Mouse (Mus musculus) inflammation-experienced regulatory T-cells (primary cell): ENCODE results near the gene BC051142. TPM values are rescaled to one million over a fixed set of nuclear protein-coding genes. Genes with fewer than 3 reads are reported as not detected.

Source experiments
- polyA plus RNA-seq, 2 experiments: library from polyadenylated mRNA; unstranded; fragments of 100-300 nt; shearing (Covaris generic); gene quantifications; one replicate each; pipeline ENCODE4 v1.2.1; 2017

The BC051142 gene
- polyA plus RNA-seq: 1 to 10 TPM in 1 of 2 experiments, under 1 TPM in 1; 0.71 to 1.6 TPM

DNA sequence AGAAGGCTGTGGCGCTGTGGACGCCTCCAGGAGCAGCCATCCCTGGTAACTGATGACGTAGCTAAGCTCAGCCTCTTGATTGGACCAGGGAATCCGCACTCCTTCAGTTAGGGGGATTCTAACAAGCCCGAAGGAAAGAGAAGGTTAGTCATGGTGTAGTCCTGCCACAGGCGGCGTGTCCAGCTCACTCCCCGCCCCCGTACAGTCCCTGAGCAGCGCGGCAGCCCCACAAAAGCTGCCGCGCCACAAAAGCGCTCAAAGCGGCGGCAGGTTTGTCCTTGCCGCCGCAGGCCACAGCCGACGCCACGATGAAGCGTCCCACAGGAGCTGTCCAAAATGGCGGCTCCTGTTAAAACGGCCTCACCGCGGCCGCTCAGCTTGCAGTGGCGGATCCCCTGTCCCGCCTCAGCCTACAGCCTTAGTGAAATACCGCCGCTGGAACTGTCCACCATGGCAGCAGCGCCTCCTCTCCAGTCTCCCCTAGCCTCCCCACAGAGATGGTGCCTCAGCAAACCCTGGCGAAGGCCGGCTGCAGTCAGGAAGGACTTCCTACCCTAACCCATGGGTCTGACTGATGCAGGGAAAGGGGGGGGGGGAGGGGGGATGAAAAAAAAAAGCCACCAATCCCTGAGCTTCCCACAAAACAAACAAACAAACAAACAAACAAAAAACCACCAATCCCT lies at the start of gene BC051142:
Gene BC051142 (plus strand): TSS at position 110 of the 683 bp plus-strand sequence.

DNA sequence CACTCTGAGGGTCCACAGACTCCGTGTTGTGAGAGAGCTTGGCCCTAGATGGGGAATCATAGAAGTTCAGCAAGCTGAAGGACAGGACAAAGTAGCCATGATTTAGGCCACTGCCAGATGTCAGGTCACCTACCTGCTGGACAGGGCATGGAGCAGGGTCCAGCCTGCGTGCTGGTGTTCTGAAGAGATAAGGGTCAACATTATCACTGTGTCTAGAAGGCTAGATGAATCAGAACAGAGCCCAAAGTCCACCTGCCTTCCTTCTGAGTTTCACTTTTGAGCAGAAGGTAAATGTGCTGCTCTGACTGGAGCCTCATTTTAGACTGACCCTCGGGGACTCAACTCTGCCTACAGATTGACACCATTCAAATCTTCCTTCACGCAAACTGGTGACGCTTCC lies 44.1 kb upstream of the BC051142 start, which contains the start of gene Btnl2:
Gene Btnl2 (plus strand): TSS at position 284 of the 400 bp plus-strand sequence.

DNA sequence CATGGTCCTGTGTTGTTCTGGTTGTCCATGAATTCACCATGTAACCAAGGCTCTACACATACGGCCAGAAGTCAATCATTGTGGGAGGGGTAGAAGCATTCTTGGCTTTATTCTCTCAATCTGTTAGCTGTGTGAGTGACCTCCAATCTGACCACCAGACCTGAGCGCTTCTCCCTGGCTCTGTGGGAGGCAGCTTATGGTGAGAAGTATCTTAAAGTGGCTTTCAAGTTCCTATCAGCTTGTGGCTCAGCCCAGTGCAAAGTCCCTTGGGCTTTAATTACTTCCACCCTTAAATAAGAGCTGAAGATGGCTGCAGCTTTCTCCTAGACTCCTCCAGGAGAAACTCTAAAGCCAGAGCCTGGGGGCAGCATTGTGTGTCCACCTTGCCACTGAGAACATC lies 21.8 kb upstream of the BC051142 start, which contains the start of gene Btnl1:
Gene Btnl1 (plus strand): TSS at position 286 of the 400 bp plus-strand sequence.

DNA sequence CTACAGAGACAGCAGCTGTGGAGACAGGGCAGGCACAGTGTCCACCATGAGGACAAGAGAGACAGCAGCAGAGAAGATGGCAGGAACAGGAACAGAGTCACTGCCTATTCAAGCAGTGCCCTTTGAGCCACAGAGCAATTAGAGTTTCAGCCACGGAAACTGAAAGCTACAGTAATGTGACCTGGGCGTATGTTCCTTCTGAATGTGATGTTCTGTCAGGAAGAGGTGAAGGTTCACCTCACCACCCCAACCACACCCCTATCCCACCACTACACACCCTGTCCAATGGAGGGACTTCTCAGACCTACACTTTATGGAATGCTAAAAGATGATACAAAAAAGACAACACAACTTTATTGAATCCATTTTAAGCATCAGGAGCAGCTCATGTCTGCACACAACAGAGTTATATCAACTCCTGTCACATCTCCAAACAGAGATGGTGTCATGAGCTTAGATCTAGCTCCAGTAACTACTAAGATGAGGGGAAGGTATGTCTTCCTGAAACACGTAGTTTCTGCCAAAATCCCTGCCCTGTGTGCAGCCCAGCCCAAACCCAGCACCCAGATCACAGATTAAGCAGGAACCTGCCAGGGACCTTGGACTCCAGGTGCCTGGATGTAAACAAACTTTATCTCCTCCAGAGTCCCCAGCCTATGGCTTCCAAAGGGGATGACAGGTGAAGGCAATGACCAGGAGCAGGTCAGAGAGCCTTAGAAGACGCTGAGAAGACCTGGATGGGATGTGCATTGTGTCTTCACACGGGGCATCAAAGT lies 78.8 kb downstream of the BC051142 start, which contains the start of gene Btnl4:
Gene Btnl4 (minus strand): TSS at position 81 of the 776 bp plus-strand sequence.

Other genes starting within 250 kb of the BC051142 start
- gene H2-DMb1, start 245.7 kb upstream of the BC051142 start, polyA plus RNA-seq: 10 to 100 TPM in 1 of 2 experiments, 1 to 10 TPM in 1; 2.8 to 12.1 TPM
- gene Tap1, start 211.3 kb upstream of the BC051142 start, polyA plus RNA-seq: 100 to 1,000 TPM; 379 to 418 TPM
- 100 to 1,000 TPM; 443 to 527 TPM for gene Psmb9, start 211.1 kb upstream of the BC051142 start, polyA plus RNA-seq
- gene Psmb8, start 201.1 kb upstream of the BC051142 start, polyA plus RNA-seq: 1,000 to 10,000 TPM; 1,068 to 1,232 TPM
- gene Tap2, start 195.3 kb upstream of the BC051142 start, polyA plus RNA-seq: 100 to 1,000 TPM; 330 to 339 TPM
- gene H2-Ob, start 159.9 kb upstream of the BC051142 start, polyA plus RNA-seq: 10 to 100 TPM; 69.7 to 70.8 TPM
- gene H2-Ab1, start 141.1 kb upstream of the BC051142 start, polyA plus RNA-seq: 100 to 1,000 TPM in 1 of 2 experiments, 10 to 100 TPM in 1; 49.6 to 150 TPM
- 10 to 100 TPM; 40.3 to 86.4 TPM for gene H2-Aa, start 111.0 kb upstream of the BC051142 start, polyA plus RNA-seq
- 10 to 100 TPM; 26.8 to 67.1 TPM for gene H2-Eb1, start 93.0 kb upstream of the BC051142 start, polyA plus RNA-seq
- gene H2-Eb2, start 73.2 kb upstream of the BC051142 start, polyA plus RNA-seq: 1 to 10 TPM in 1 of 2 experiments, under 1 TPM in 1; 0.42 to 1.3 TPM
- under 1 TPM; 0.43 to 0.46 TPM for gene Btnl2, start 44.0 kb upstream of the BC051142 start, polyA plus RNA-seq
- gene Btnl1, start 21.7 kb upstream of the BC051142 start, polyA plus RNA-seq: not detected
- gene Btnl4, start 78.5 kb downstream of the BC051142 start, polyA plus RNA-seq: under 1 TPM in 1 of 2 experiments, not detected in 1; 0.99 TPM
- gene Btnl6, start 118.5 kb downstream of the BC051142 start, polyA plus RNA-seq: under 1 TPM in 1 of 2 experiments, not detected in 1; 0.22 TPM
- gene Notch4, start 165.4 kb downstream of the BC051142 start, polyA plus RNA-seq: 1 to 10 TPM in 1 of 2 experiments, under 1 TPM in 1; 0.71 to 1.5 TPM
- 100 to 1,000 TPM; 242 to 367 TPM for gene Gpsm3, start 191.0 kb downstream of the BC051142 start, polyA plus RNA-seq
- 10 to 100 TPM; 15.0 to 18.2 TPM for gene Pbx2, start 192.4 kb downstream of the BC051142 start, polyA plus RNA-seq
- 1 to 10 TPM; 1.3 to 3.4 TPM for gene Ager, start 199.0 kb downstream of the BC051142 start, polyA plus RNA-seq
- gene Rnf5, start 204.9 kb downstream of the BC051142 start, polyA plus RNA-seq: 100 to 1,000 TPM in 1 of 2 experiments, 10 to 100 TPM in 1; 91.5 to 117 TPM
- gene Agpat1, start 205.4 kb downstream of the BC051142 start, polyA plus RNA-seq: 10 to 100 TPM; 21.3 to 25.3 TPM
- 1 to 10 TPM in 1 of 2 experiments, under 1 TPM in 1; 0.44 to 3.0 TPM for gene Egfl8, start 217.2 kb downstream of the BC051142 start, polyA plus RNA-seq
- 10 to 100 TPM; 19.9 to 26.0 TPM for gene Ppt2, start 229.7 kb downstream of the BC051142 start, polyA plus RNA-seq
- 1 to 10 TPM; 6.5 to 8.5 TPM for gene Prrt1, start 230.7 kb downstream of the BC051142 start, polyA plus RNA-seq
- gene Fkbpl, start 245.9 kb downstream of the BC051142 start, polyA plus RNA-seq: 1 to 10 TPM; 3.7 to 7.1 TPM
- gene Atf6b, start 248.3 kb downstream of the BC051142 start, polyA plus RNA-seq: 10 to 100 TPM; 69.7 to 80.4 TPM